Mouse (Mus musculus) E14TG2a.4 (cell line): Measurements from ENCODE around the gene AL731706.1.

Experiments used
- CTCF ChIP-seq: conservative IDR thresholded peaks from 2 replicates; pipeline ENCODE4 v1.5.1; 2014; ENCODE audit warnings: low read length
- NANOG ChIP-seq: IDR thresholded peaks from 2 replicates; pipeline ENCODE4 v1.6.1; 2014; ENCODE audit warnings: borderline replicate concordance, low read length, mixed read lengths
- POU5F1 ChIP-seq: IDR thresholded peaks from 2 replicates; pipeline ENCODE4 v1.6.1; 2014; ENCODE audit warnings: low read length, borderline replicate concordance

- TF ChIP-seq CTCF (no peak), NANOG (no peak), POU5F1 (no peak)
These were observed 53.2 kb downstream of the AL731706.1 start for GRCm38 (mm10) chr2:136837994-136838393.
